Mouse (Mus musculus) neural tube, embryonic 10.5 days (tissue): ENCODE measurements at regions not wholly inside any gene's neighbourhood (a gene's known extent, or its start where the extent isn't known, plus 50 kb on each side); places are given as distances from the start of the nearest gene placed in this dataset.

ENCODE experiments used
- DNase-seq: peaks from one replicate; pipeline ENCODE4 v3.0.0-alpha.2; 2017; ENCODE audit warnings: low spot score; ENCODE audit errors: extremely low spot score

DNA sequence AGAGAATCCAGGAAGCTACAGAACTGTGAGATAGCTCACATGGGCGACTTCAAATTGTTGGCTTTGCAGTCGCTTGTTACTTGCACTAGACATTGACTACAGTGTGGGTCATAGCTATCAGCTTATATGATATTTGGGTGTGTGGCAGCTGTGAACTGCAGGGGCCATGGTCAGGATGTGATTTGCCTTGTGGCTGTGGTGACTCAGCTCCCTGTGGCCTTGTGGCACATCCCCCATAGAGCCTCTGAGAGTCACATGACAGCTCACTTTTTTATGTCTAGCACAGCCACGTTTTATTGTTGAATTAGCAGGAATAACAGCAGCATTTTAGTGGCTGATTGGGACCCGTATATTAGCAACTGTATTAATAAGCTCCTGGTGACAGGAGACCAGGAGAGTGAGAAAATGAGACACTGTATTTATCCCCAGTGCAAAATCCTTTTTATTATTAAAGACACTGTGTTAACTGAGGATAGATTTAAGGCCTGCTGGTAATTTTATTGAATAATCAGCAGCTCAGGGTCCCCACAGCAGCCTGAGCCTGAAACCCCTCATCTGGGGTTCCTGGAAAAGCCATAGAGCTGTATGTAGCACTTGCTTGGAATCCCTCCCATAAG, 141.7 kb downstream of the 9530068E07Rik start:
- no peak for DNase-seq

DNA sequence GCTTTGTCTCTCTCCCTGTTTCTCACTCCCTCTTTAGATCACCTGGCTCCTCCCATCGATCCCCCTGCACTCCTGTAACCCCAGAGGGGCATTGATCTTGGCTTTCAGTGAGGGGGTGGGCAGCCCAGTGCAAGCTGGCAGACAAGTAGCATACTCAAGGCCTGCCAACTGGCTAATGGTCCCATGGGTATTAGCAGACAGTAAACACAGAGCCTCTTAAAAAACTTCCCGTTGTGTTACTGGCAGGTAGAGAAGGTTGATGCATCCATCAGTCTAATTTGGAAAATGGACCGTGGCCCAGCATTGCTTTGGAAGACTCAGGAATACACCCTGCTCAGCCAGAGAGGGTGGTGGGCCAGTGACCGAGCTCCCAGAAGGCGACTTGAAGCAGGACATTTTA, 145.0 kb downstream of the 9530068E07Rik start:
- no peak for DNase-seq

- DNase-seq: no peak
Observed at GRCm38 (mm10) chr11:52551451-52551850, 155.2 kb downstream of the 9530068E07Rik start.

- DNase-seq: no peak
Observed at GRCm38 (mm10) chr11:52552860-52553259, 156.6 kb downstream of the 9530068E07Rik start.

DNA sequence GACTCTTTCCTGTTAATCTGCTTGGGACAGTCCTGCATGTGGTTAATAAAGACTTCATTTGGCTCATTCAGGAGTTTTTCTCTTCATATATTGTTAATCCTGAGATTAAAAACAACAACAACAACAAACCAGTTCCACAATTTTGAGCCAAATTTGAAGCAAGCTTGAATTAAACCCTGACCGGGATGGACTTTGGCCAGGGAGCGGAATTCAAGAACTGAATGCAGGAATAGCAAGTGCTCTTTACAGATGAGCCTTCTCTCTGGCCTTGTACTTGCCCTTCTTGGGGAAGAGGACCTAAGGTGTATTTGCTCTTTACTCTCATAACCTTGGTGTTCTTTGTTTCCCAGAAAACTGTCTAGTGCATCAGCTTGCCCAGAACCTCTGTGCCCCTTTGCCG, 161.6 kb downstream of the 9530068E07Rik start:
- DNase-seq: no peak

- no peak for DNase-seq
Observed at GRCm38 (mm10) chr11:52558782-52559181, 162.6 kb downstream of the 9530068E07Rik start.

GRCm38 (mm10) chr11:52561281-52561680, 165.1 kb downstream of the 9530068E07Rik start:
- DNase-seq: no peak

- no peak for DNase-seq
Observed at GRCm38 (mm10) chr11:52565457-52565856, 169.2 kb downstream of the 9530068E07Rik start.

DNA sequence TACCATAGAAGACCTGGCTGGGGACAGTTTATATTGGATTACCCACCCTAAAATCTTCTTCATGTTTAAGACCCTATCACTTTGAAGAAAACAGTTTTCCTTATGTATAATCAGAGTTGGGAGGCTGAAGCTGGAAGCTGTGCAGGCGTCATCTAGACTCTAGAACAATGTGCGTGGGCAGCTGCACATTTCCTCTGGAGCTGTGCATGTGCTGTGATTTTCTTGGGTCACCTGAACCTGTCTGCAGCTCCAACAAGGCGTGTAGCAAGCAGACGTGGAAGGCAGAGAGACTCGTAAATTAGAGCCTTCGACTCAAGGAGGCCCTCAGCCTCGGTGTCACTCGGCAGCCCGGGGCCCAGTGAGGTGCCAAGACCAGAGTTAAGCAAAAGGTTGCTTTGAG, 169.8 kb downstream of the 9530068E07Rik start:
- DNase-seq: no peak

- DNase-seq: no peak
Observed at GRCm38 (mm10) chr11:52567945-52568687, 171.9 kb downstream of the 9530068E07Rik start.

GRCm38 (mm10) chr11:52568794-52569193, 172.6 kb downstream of the 9530068E07Rik start:
- DNase-seq: no peak

DNA sequence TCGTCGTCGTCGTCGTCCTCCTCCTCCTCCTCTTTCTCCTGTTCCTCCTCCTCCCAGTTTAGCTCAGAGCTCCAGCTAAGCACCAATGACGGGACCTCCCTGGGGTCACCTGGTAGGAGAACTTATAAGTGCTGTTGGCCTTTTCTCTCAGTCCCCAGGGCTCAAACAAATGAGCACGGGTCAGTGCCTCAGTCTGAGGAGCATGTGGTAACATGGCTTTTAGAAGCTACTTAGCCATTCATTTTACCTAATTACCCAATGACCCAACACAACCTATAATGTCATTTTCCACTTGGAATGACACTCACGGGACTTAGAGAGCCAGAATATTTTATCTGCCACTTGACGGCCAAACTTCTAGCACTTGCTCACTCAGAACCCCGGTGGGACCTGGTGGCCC, 173.5 kb downstream of the 9530068E07Rik start:
- DNase-seq: no peak

GRCm38 (mm10) chr11:52578471-52578870, 182.2 kb downstream of the 9530068E07Rik start:
- peak; percentile 18 for DNase-seq

DNA sequence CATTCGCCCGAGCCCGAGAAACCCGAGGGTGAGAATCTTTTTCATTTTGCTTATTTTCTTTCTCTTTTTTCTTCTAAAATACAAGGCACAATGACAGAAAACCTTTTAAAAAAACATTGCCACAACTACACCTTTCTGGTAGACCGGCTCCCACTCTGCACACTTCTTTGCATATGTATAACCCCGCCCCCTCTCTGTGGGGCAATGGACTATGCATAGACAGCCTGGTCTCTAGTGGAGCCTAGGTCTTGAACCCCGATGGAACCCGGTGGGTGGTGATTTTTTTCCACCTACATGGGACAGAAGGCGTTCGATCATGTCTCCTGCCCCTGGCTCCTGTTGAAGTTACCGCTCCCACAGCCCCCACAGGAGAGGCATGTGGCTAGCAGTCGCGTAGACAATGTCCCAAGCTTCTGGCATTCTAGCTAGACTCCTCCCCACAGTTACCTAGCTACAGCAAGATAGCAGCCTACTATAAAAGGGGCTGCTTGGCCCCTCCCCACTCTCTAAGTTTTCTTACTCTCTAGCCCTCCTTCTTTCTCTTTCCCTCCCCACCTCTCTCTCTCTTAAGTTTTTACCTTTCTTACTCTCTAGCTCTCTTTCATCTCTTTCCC, 183.6 kb downstream of the 9530068E07Rik start:
- no peak for DNase-seq

DNA sequence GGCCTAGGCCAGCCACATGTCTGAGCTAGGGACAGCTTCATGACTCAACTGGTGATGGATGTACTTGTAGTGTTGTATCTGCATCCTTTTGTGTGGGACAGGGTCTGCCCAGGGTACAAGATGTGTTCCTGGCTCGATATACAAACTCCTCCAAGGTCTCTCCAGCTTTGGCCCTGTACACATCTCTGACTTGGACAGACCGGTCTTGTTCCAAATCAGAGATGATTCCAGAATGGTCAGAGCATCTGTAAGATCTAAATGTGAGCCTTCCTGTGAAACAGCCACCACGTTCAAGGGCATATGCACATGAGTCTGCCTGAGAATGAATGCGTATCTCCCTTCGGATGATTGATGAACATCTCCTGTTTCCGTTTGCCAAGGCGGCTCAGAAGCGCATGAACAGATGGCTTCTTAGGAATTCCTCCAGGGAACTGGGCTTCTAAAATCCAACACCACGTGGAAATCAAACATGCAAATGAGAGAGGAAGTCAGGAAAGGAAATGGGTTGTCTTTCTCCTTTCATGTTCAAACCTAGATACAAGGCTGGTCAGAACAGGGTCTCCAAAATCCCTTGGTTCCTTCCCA, 172.7 kb upstream of the Fstl4 start:
- no peak for DNase-seq

DNA sequence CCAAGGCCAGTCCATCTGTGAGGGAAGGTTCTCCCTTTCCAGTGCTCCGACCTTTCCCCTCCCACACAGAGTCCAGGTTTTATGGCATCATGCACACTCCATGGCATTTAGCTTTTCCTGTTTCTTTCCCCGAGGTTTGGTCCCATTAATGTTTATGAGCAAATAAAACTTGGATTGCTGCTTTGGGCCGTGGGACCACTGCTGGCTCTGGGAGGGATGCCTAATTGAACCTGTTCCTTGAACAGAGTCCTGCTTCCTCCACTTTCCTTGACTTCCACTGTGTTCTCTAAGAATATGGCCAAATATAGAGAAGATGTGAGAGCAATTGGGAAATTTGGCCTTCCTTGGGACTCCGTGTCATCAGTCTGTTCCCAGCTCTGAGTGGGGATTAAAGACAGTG, 170.3 kb upstream of the Fstl4 start:
- DNase-seq: no peak

DNA sequence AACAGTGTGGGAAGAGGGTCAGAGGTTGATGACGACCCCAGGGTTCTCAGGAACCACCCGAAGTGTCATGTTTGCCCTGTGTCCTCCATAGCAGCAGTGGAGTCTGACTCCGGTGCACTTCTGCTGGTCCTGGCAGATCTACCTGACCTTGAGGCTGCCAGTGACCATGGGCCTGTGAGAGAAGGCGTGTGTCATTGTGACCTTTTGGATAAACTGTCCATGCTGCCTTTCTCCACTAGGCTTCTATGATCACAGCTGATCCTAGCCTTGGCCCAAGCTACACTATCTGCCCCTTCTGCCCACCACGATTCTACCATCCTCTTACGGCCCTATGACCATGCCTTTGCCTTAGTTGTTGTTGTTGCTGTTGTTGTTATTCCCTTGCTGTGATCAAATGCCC, 163.2 kb upstream of the Fstl4 start:
- DNase-seq: no peak

DNA sequence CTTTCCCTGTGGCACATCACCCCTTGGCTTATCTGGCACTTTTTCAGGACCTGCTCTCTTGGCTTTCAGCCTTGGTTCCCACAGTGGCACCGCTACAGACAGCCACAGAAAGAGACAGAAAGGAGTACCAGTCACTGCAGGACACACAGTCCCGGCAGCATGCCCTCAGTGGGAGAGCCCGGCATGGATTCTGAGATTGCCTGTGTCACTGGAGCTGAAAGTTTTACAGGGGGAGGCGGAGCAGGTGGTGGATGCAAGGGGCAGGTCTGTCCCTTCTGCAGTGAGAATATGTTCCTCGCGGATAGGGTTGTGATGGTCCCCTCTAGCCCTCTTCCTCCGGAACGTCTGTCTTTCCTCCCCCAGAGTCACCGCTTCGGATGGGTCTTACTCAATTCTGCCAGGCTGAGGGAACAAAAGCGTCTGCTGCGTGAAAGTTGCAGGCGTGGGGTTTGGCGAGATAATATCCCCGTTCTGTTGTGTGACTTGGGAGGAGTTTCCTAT, 162.3 kb upstream of the Fstl4 start:
- DNase-seq: no peak

GRCm38 (mm10) chr11:52602796-52603195, 161.6 kb upstream of the Fstl4 start:
- DNase-seq: no peak

- no peak for DNase-seq
Observed at GRCm38 (mm10) chr11:52610681-52611165, 153.7 kb upstream of the Fstl4 start.

GRCm38 (mm10) chr11:52615622-52616021, 148.8 kb upstream of the Fstl4 start:
- no peak for DNase-seq

GRCm38 (mm10) chr11:52618646-52619045, 145.8 kb upstream of the Fstl4 start:
- no peak for DNase-seq
